Mouse (Mus musculus): ENCODE data around the gene Sft2d2. TPM values are rescaled to one million over a fixed set of nuclear protein-coding genes. Genes with fewer than 3 reads are reported as not detected.

Sft2d2 gene
- polyA plus RNA-seq (2012; ENCODE audit: insufficient read depth, insufficient read length, missing spikeins): 23.5 and 29.0 TPM in 2 replicates

DNA sequence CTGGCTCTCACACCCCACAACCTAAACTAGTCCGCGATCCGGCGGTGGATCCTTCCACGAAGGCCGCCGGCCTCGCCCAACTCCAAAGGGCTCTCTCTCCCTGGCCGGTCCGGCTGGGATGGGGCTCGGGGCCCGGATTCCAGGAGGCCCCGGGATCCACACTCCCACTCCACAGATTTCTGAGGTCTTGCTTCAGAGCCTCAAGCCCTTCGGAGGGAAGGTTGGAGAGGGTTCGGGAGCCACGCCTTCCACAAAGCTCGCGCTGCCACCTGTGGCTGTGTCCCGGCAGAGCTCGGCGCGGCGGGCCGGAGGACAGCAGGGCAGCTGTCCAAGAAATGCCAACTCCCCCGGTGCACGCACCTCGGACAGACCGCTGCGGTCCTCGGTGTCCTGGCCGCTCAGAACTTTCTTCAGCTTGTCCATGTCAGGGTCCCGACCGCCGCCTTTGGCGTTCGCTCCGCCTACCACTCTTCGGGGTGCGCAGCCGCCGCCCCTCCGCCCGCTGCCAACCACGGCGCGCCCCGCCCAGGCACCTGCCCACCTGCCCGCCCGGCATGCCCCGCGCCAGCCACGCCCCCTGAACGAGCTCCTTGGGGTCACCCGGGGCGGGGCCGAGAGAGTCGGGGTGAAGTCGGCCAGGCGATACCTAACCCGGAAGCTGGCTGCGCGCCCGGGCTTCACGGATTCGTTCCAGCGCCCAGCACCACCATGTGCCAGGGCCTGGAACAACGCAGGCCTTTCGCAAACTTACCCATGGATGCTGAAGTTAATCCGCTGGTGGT is at the start of gene Sft2d2:
Sft2d2 (minus strand) TSS at position 559 of the 782 bp plus-strand sequence.
- peak within 1 kb of the TSS; percentile 77 for H3K27ac ChIP-seq (replicated peaks; ENCODE audit: low read depth, low read length)
- H3K4me3 ChIP-seq (ENCODE audit: insufficient read depth, low read depth, low read length): peak within 1 kb of the TSS; percentile 71
- peaks cover 22% of the 10 kb centered on the region for H3K4me1 ChIP-seq (ENCODE audit: control insufficient read depth, insufficient read depth, insufficient read length, low read length)

DNA sequence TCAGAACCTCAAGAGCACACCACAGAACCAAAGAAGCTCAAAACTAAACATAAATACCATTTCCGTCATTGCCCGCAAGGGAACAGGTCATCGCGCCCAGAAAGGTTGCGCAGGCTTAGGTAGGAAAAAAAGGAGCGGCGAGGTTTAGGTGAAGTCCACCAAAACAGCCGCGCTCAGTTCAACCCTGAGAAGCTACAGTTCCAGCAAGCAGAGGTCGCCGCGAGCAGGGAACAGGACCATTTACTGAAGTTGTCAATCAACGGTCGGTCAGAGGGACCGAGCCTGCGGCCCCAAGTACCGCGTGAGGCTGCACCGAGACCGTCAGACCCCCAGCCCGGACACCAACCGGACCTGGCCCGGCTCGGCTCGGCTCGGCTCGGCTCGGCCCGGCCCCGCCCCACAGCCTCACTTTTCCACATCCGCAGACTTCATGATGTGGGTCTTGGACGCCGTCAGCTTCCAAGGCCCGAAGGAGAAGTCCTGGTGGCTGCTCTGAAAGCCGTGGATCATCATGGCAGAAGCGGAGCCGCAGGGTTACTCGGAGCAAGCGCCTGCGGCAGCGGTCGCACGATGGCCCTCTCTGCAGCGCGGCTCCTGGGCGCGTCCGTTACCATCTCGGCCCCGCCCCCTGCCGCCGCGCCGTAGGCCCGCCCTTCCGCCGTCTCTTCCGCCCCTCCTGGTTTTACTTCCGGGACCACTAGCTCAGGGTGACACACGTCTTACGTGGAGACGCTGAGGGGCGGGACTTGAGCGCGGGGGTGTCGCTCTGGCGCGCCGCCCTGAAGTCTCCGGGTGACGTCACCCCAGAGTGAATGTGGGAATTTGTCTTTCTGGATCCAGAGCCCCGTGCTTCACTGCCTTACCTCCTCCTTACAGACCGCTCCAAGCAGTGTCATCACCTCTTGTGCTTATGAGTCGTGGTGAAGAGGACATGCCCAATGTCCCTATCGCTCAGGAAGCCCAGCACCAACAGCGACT is 42.4 kb upstream of the Sft2d2 start, which contains the start of gene Tiprl:
Tiprl (minus strand) TSS at position 676 of the 978 bp plus-strand sequence.
- peak within 1 kb of the TSS; percentile 90 for H3K4me3 ChIP-seq (ENCODE audit: insufficient read depth, low read depth, low read length)
- H3K4me1 ChIP-seq (ENCODE audit: control insufficient read depth, insufficient read depth, insufficient read length, low read length): peaks cover 11% of the 10 kb centered on the region
- H3K27ac ChIP-seq (replicated peaks; ENCODE audit: low read depth, low read length): peak within 1 kb of the TSS; percentile 86

DNA sequence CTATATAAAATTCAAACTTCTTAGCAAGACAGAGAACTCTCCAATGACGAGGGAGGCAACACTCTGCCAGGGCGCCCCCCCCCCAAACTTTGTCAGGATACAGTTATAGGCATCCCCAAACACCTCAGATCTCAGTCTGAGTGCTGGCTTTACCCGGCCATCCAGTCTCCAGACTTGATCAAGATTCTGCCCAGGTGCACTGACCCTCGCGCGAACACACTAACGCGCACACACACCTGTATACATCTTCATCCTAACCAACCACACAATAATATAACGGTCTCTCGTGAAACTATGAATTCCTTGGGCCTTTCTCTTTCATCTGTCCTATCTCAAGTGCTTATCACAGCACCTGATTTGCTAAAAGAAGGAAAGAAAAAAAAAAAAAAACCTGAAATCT is 41.6 kb upstream of the Sft2d2 start:
- peak overlapping the region; percentile 90 for H3K4me3 ChIP-seq (ENCODE audit: insufficient read depth, low read depth, low read length)
- peaks cover 11% of the 10 kb centered on the region for H3K4me1 ChIP-seq (ENCODE audit: control insufficient read depth, insufficient read depth, insufficient read length, low read length)
- H3K27ac ChIP-seq (replicated peaks; ENCODE audit: low read depth, low read length): no peak overlapping the region

DNA sequence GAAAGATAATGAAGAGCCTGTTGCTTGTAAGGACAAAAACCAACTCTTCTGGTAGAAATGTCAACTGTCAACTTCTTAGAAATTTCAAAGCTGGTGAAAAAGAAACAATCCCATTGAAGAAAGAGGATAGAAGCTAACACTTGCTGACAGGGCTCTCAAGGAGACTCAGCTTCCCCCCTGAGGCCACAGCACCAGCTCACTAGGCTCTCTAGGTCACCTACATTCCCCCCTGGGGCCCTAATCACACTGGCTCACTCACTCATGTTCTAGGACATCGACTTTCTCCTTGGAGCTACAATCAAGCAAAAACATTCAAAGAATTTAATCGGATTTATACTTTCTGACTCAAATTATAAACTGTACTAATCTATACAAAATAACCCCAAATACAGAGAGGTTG is 39.6 kb upstream of the Sft2d2 start:
- H3K4me1 ChIP-seq (ENCODE audit: control insufficient read depth, insufficient read depth, insufficient read length, low read length): peaks cover 14% of the 10 kb centered on the region

DNA sequence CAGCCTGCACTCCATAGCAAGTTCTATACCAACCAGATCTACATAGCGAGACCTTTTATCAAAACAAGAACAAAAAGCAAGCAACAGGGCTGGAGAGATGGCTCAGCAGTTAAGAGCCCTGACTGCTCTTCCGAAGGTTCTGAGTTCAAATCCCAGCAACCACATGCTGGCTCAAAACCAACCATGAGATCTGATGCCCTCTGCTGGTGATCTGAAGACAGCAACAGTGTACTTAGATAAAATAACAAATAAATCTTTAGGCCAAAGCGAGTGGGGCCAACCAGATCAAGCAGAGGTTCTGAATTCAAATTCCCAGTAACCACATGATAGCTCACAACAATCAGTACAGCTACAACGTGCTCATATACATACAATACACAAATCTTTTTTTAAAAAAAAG is 36.5 kb upstream of the Sft2d2 start:
- no peak overlapping the region for H3K4me3 ChIP-seq (ENCODE audit: insufficient read depth, low read depth, low read length)
- no peak overlapping the region for H3K27ac ChIP-seq (replicated peaks; ENCODE audit: low read depth, low read length)
- peaks cover 11% of the 10 kb centered on the region for H3K4me1 ChIP-seq (ENCODE audit: control insufficient read depth, insufficient read depth, insufficient read length, low read length)

More for the DNA sequence above, 39.6 kb upstream of the Sft2d2 start:
- Histone ChIP-seq H3K27ac (replicated peaks; ENCODE audit: low read depth, low read length) (no peak overlapping the region), H3K4me3 (ENCODE audit: insufficient read depth, low read depth, low read length) (no peak overlapping the region)

DNA sequence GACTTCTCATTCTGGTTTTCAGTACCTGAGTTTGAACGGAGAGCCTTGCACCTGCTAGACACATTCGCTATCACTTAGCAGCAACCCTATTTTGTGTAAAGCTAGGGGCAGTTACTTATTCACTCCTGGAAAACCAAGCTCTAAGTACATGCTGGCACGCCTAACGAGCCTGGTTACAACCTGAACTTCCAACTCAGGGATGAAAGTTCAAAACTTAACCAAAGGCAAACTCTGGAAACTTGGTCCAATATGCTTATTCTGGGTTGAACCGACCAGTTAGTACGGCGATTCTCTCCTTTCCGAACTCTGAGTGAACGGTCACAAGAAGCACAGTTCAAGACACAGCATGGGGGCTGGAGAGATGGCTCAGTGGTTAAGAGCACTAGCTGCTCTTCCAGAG is 35.3 kb upstream of the Sft2d2 start:
- peaks cover 9% of the 10 kb centered on the region for H3K4me1 ChIP-seq (ENCODE audit: control insufficient read depth, insufficient read depth, insufficient read length, low read length)
- no peak overlapping the region for H3K27ac ChIP-seq (replicated peaks; ENCODE audit: low read depth, low read length)
- no peak overlapping the region for H3K4me3 ChIP-seq (ENCODE audit: insufficient read depth, low read depth, low read length)

DNA sequence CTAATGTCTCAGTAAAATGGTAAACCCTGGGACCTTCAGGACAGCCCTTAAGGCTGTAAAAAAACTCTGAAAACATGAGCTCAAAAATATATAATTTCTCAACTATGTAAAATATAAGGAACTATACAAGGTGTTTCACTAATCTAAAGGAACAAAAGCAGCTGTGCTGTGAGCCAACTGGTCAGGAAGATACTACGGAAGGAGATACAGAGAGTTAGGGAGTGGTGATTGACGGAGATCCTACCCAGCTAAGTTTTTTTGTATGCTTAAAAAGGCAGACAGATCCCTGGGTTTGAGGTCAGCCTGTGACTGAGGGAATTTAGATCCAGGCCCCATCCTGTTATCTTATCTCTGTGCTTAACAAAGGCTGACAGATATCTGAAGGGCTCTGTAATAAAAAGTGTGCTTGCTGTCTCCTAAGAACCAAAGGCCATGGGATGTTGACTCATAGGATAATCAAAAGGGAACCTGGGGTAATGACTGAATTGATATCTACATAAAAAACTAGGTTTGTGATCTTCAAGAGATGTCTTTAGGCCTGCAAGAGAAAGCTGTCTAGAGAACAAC is 22.9 kb upstream of the Sft2d2 start:
- H3K27ac ChIP-seq (replicated peaks; ENCODE audit: low read depth, low read length): no peak overlapping the region
- no peaks in the 10 kb centered on the region for H3K4me1 ChIP-seq (ENCODE audit: control insufficient read depth, insufficient read depth, insufficient read length, low read length)
- H3K4me3 ChIP-seq (ENCODE audit: insufficient read depth, low read depth, low read length): no peak overlapping the region

DNA sequence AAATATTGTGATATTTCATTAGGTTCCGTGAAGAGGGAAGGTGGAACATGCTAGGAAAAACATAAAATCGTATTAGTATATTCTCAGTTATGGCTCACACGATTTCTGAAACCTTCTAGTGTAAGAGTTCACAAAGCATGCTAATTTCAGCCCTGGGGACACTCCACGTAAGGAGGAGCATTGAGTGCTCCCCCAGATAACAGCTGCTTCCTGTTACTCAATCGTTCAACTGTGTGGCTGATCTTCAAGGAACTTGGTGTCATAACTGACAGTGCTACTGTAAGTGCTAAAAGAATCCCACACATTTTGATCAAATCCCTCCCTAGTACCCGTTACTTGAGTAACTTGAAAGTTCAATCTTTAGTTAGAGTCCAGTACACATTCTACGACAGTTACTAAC is 21.6 kb upstream of the Sft2d2 start:
- Histone ChIP-seq H3K27ac (replicated peaks; ENCODE audit: low read depth, low read length) (no peak overlapping the region), H3K4me1 (ENCODE audit: control insufficient read depth, insufficient read depth, insufficient read length, low read length) (no peaks in the 10 kb centered on the region), H3K4me3 (ENCODE audit: insufficient read depth, low read depth, low read length) (no peak overlapping the region)

DNA sequence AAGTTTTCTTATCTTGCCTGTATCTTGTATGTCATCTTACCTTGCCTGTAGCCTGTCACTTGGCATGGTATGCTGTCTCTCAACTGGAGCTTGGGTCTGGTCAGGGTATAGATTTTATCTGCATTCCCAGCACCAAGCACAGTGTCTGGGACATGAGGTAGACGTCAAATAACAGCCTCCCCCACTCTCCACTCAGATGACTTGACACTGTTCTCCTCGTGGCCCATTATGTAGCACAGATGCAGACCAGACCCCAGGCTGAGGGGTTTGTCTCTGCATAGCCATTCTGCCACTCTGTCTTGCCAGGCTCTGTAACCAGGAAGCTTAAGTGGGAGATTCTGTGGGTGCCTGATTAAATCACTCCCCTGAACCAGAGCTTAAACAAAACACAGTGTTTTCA is 11.4 kb upstream of the Sft2d2 start:
- H3K4me1 ChIP-seq (ENCODE audit: control insufficient read depth, insufficient read depth, insufficient read length, low read length): no peaks in the 10 kb centered on the region

DNA sequence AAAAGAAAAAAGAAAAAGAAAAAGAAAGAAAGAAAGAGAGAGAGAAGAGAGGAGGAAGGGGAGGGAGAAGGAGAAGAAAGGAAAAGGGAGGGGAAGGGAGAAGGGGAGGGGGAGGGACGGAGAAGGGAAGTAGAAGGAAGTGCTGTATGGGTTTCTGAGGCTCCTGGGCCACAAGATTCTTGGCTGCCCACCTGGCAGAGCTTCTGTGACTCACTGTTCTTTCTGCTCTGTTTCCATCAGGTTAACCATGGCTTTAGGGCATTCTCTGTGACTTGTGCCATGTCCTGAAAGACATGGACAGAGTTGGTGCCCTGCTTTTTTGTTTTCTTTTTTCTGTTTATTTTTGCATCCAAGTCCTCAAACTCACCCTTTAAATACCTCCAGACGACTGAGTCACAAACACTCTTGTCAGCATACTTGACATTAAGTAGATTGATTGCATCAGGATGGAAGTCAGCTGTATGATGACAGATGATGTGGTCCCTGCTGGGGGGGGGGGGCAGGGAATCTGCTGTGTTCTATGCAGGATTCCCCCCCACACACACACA is 9.3 kb upstream of the Sft2d2 start:
- H3K4me3 ChIP-seq (ENCODE audit: insufficient read depth, low read depth, low read length): no peak overlapping the region
- no peak overlapping the region for H3K27ac ChIP-seq (replicated peaks; ENCODE audit: low read depth, low read length)
- H3K4me1 ChIP-seq (ENCODE audit: control insufficient read depth, insufficient read depth, insufficient read length, low read length): no peaks in the 10 kb centered on the region

More for the DNA sequence above, 11.4 kb upstream of the Sft2d2 start:
- no peak overlapping the region for H3K4me3 ChIP-seq (ENCODE audit: insufficient read depth, low read depth, low read length)
- no peak overlapping the region for H3K27ac ChIP-seq (replicated peaks; ENCODE audit: low read depth, low read length)

DNA sequence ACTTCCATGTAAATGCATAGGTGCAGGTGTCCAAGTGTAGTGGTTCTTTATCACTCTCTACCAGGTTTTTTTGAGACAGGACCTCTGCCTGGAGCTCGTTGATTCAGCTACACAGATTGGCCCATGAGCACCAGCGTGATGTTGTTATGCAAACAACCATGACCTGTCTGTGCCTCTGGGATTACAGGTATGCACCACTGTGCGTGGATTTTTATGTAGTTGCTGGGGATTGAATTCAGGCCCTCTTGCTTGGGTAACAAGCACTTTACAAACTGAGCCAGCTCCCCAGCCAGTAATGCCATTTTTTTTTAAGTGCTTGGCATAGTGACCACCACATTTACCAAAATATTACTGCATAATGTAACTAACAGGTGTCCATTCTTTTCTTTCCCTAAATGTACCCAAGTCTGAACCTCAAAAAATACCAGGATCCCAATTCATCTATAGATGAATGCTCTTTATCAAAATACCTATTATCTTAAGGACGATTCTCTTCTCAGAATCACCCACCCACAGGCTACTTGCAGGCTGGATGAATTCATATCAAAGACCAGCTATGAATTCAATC is 7.3 kb upstream of the Sft2d2 start:
- no peak overlapping the region for H3K4me3 ChIP-seq (ENCODE audit: insufficient read depth, low read depth, low read length)
- 0 out of 2 replicates have a peak, but pooled peaks cover 4% of the 10 kb centered on the region for H3K4me1 ChIP-seq (ENCODE audit: control insufficient read depth, insufficient read depth, insufficient read length, low read length)
- H3K27ac ChIP-seq (replicated peaks; ENCODE audit: low read depth, low read length): no peak overlapping the region

DNA sequence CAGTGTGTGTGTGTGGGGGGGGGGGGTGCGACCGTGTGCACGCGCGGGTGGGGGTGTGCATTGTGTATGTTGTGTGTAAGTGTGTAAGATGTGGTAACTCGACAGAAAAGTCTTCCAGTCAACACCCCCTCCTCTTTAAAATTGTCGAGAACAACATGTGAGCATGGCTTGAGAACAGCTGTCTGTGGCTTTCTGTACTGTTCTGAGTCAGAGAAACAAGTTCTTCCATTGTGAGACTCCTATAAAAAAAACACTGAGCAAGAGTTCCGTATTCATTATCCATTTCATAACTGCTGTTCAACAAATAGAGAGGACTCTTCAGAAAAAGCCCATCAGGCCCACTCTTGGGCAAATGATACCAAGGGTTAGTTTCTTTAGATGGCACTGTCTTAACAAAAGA is 6.5 kb upstream of the Sft2d2 start:
- no peak overlapping the region for H3K4me3 ChIP-seq (ENCODE audit: insufficient read depth, low read depth, low read length)
- H3K4me1 ChIP-seq (ENCODE audit: control insufficient read depth, insufficient read depth, insufficient read length, low read length): 0 out of 2 replicates have a peak, but pooled peaks cover 4% of the 10 kb centered on the region
- H3K27ac ChIP-seq (replicated peaks; ENCODE audit: low read depth, low read length): no peak overlapping the region

DNA sequence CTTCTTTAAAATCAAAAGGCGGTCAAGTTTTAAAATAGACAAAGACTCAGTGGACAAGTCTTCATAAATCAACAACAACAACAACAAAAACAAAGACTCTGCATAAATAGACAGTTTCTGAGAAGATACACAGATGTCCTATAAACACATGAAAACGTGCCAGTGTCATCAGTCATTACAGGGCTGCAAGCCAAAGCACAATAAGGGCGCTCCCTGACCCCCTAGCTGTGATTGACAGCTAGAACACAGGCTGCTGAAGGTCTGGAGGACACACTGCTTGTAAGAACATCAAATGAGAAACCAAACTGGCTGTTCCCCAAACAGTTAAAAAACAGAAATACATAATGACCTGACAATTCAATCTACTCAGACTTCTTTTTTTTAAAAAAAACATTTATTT is 5.4 kb upstream of the Sft2d2 start:
- 0 out of 2 replicates have a peak, but pooled peaks cover 4% of the 10 kb centered on the region for H3K4me1 ChIP-seq (ENCODE audit: control insufficient read depth, insufficient read depth, insufficient read length, low read length)
- H3K4me3 ChIP-seq (ENCODE audit: insufficient read depth, low read depth, low read length): no peak overlapping the region

DNA sequence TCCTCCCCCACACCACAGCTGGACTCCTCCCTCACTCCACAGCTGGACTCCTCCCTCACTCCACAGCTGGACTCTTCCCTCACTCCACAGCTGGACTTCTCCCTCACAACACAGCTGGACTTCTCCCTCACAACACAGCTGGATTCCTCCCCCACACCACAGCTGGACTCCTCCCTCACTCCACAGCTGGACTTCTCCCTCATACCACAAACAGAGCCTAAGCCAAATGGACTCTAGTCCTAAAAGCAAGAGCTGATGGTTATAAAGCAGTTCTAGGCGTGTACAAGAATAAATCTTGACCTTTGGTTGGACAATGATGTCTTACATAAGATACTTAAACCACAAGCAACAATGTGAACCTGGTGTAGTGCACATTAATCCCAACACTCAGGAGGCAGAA is 4.7 kb upstream of the Sft2d2 start:
- 0 out of 2 replicates have a peak, but pooled peaks cover 4% of the 10 kb centered on the region for H3K4me1 ChIP-seq (ENCODE audit: control insufficient read depth, insufficient read depth, insufficient read length, low read length)
- no peak overlapping the region for H3K27ac ChIP-seq (replicated peaks; ENCODE audit: low read depth, low read length)
- no peak overlapping the region for H3K4me3 ChIP-seq (ENCODE audit: insufficient read depth, low read depth, low read length)

More for the DNA sequence above, 5.4 kb upstream of the Sft2d2 start:
- no peak overlapping the region for H3K27ac ChIP-seq (replicated peaks; ENCODE audit: low read depth, low read length)
